Mouse (Mus musculus) CD4-positive, CD25-positive, alpha-beta regulatory T cell, adult 4 months (primary cell): ENCODE measurements around the gene Glra1. TPM values are rescaled to one million over a fixed set of nuclear protein-coding genes. Genes with fewer than 3 reads are reported as not detected.
"Not testable (repeated sequence)": the region's sequence is repeated elsewhere in the genome, so short reads cannot be mapped to it uniquely, and the experiment has no call there.

Experiments
- ATAC-seq: one replicate; pipeline ENCODE4 v1.8.0; 2017
- polyA plus RNA-seq, 2 experiments: library from polyadenylated mRNA; unstranded; fragments of 100-300 nt; shearing (Covaris generic); gene quantifications; one replicate each; pipeline ENCODE4 v1.2.1; 2017

Gene Glra1
- not detected for polyA plus RNA-seq

DNA sequence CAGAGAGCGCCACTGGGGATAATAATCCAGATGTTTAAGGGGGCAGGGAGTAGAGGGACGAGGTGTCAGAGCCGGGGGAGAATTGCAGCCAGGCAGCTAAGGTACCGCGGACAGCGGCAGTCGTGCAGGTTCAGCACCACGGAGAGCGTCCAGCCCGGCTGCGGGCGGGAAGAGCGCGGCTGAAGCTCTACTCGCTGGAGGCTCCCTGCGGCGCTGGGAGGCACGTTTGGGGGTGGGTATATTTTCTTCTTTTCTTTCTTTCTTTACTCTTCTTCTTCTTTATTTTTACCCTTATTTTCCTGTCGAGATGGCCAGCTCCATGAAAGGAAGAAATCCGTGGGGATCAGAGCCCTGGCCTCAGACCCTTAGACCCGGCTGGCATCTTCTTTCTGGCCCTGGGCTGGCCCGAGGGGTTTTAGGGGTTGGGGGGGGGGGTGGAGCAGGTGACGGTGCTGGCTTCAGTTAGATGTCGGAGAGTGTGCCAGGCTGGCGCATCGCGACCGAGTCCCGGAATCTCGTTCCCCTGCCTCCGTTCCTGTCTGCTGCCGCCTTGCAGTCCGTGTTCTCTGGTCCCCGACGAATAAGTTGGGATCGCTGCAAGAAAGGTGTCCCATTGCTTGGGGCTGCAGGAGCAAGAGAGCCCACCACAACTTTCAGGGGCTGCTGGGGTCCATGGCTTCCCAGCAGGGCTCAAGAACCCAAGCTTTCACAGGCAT lies at the start of gene Glra1:
Glra1 (minus strand) TSS at position 391 of the 716 bp plus-strand sequence.
- no peak for ATAC-seq

DNA sequence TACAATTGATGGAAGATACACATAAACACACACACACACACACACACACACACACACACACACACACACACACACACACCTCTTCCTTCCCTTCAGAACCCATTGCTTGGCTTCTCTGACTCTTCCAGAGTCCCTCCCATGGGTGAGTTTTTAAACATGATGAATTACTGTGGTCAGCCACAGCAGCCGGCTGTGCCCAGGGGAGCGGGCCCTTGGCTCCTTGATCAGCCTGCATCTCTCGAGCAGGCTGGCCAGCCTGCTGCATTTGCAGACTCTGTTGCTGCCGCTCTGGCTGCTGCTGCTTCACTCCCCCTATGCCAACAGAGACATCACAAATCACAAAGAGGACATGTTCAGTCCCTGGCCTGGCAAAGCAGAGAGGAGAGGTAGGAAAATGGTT lies 29.0 kb upstream of the Glra1 start:
- no peak for ATAC-seq

DNA sequence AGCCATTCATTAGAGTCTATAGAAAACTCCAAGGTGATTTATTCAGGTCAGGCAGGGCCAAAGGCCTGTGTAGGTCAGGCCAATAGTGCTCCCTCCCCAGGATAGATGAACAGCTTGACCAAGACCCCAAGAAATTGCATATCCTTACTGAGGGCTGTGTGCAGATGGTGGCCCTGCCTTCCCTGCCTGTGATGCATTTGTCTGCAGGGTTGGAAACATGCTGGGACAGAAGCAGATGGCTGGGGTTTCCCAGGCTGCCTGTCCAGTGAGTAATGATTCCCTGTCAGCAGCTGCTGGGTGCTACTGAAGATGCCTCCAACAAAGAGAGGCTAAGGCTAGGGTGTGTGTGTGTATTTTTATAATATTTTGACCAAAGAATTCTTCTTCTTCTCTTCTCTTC lies 25.9 kb upstream of the Glra1 start:
- no peak for ATAC-seq

DNA sequence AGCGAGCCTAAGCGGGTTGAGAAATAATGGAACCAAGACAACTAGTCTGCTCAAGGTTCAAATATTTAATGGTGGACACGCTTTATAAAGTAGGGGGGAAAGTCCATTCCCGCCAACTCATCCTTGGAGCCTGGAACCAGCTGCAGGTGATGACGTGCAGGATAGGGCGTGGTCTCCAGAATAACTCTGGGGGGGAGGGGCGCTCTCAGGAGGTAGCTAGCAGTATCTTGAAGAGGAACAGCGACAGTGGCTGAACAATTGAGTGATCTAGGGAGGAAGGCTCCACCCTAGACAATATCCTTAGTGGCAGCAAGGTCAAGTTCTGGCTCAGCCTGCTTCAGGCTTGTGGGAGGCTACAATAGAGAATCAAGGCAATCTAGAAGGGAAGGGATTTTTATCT lies 6.6 kb upstream of the Glra1 start:
- not testable (repeated sequence) for ATAC-seq

DNA sequence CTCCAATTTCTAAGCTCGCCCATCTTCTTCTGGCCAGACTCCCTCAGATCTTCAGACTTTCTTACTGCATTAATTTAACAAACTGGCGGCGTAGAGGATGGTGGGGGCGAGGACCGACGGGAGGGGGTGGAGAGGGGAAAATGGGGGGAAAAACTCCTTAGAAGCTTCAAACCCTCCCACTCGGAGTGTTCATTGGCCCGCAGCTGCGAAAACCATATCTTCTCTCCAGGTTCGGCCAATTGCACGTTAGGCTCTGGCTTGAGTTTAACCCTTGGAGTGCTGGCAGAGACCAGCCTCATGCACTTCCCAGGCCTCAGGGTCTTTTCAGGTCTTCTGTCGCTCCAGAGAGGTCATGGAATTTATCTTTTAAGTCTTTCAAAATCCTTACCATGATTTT lies 524 bp upstream of the Glra1 start:
- no peak for ATAC-seq

DNA sequence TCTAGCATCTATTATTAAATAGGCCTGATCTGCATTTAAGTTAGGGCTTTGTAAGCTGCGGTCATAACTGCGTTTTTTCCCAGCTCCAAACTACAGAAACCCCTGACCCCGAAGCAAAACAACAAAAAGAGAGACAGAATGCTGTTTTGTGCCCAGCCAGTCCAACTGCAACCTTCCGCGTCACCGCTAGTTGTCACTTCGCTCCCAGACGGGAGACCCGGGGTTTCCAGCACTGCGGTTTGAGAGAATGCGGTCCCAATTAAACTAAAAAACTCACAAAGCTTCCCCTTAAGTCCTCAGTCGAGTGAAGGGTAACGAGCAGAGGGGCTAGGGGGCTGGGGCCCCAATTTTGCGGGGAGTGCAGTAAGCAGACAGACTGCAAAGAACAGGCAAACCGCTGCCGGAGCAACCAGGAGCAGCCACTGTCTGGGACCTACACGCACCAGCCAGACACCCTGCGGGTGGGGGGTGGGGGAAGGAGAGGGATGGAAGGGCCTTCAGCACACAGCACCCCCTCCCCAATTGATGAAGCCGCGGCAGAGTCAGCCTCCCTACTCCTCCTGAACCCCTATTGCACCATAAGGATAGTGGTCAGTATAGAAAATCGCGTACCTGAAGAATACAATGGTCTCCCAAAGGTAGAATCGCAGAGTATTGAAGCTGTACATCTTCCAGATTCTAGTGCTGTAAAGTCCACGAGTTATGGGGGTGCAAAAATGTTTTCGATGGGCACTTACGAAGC lies 761 bp downstream of the Glra1 start:
- no peak for ATAC-seq

DNA sequence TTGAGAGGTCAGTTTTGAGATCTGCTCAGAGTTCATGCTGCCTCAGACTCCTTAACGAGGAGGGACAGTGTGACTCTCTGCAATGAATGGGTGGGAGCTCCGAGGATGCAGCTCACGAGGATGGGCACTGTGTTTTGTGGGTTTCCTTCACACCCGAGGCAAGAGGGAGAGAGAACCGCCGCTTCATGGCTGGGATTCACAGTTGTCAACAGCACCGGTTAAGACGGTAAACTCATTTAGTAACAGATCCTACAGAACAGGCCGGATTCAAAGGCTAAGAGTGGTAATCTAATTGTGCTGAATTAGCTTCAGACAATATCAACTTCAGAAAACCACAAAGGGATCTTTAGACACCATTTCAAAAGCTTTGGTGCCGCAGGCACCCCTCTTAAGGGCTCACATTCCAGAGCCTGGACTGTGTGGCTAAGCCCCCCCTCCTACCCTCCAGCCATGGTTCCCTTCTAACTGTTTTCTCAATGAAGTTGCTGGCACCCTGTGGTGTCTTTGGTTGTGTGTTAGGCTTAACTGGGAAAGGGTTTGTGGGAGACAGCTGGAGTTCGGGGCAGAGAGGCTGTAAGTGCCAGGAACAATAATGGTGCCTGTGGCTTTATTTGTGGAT lies 6.4 kb downstream of the Glra1 start:
- no peak for ATAC-seq

DNA sequence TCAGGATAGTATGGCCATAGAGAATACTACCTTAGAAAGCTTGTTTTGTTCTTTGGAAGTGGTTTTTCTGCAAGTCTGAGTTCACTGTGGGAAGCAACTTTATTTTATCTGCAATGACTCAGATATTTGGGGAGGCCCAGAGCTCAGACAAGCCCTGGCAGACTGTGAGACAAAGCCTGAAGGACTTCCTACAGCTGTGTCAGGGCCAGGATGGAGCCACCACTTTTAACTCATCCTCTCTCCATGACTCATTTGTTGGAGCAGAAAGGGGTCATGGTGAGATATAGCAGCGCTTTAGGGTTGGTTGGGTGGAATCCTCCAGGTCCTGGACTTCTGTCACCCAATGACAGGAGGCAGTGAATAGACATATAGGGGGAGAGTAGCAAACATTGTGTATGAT lies 12.3 kb downstream of the Glra1 start:
- ATAC-seq = no peak

DNA sequence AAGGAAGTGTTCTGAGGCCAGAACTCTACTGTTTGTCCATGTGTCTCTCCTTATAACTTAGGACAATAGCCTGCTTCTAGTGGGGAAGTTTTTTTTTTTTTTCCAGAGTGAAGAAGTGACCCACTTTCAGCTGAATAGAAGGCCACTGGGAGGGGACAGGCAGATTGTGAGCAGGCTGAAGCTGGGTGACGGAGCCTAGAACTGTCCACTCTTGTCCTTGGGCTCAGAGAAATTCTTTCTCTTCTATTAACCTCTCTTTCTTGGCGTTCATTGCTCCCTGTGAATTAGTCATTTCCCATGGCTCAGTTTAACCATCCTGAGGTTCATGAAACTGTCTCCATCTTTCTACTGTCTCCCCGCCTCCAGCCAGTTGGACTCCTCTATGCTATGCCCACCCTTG lies 13.6 kb downstream of the Glra1 start:
- no peak for ATAC-seq

DNA sequence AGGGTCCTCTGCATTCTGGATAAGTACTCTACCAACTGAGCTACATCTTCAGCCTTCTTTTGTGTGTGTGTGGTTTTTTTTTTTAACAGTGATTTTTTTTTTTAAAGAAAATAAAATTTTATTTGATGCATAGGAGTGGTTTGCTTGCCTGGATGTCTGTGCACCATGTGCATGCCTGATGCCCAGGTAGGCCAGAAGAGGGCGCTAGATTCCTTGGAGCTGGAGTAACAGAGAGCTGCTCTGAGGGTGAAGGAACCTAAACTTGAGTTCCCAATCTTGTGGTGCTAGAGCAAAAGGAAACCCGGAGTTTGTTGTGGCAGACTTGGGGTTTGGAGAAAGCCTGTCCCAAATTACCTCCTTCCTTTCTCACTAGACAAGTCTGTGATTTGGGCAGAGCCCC lies 16.8 kb downstream of the Glra1 start:
- ATAC-seq = no peak

DNA sequence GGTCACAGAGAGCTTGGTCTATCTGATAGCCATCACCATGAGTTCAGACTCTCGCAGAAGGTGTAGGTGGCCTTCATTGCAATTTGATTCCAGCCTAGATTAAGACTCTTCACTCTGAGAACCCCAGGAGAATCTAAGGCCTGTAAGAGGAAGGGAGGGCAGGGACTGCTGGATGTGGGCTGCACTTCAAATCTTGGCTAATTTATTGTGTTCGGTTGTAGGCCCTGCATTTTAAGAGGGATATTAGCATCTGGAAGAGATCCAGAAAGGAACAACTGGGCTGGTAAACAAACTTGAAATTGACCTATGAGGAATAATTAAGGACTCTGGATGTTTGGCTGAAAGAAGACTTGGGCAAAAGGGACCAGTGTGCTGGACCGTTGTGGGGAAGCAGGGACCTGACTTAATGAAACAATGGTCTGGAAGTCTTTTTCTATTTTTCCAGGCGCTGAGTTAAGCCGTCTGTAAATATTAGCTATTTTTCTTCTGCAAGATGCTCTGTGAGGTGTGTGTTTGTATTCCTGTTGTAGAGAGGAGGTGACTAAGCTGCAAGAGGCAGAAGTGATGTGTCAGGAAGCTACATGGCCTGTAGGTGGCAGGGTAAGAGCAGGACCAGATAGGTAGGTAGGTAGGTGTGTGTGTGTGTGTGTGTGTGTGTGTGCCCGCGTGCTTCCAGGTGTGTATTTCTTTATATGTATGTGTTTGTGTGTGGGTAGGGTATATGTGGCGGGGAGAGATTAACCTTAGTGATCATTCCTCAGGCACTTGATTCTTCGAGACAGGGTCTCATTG lies 18.4 kb downstream of the Glra1 start:
- ATAC-seq = no peak

DNA sequence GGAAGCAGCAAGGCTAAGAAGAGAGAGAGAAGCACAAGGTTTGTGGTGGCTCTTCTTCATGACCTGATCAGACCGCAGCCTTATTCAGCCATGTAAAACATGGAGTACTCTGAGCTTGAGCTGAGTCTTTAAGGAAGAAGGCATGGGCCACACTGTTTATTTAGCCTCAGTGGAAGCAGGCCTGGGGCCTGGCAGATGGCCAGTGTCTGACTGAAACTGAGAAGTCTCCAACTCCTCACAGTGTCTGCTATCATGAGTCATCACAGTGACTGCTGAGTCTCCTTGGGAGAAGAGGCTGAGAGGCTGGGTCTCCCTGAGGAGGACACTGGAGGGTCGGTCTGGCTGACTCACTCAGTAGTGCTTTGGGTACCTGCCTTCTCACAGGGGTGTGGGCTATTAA lies 33.6 kb downstream of the Glra1 start:
- no peak for ATAC-seq

DNA sequence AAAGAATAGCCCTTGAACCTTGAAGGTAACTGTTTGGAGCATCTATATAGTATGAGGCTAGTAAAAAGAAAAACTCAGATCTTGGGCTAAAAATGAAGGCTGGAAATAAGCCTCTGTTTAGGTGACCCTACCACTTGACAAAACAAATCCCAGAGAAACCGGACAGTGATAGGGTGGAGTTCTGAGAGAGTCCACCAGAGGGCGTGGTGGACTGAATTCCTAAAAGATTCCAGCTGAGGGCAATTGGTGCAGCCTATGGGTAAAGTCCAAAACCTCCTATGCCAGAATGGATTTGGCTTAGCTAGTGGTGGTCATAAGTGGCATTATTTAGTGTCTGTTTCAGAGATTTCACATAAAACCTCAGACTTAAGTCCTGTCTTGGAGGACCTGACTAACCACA lies 36.9 kb downstream of the Glra1 start:
- no peak for ATAC-seq

DNA sequence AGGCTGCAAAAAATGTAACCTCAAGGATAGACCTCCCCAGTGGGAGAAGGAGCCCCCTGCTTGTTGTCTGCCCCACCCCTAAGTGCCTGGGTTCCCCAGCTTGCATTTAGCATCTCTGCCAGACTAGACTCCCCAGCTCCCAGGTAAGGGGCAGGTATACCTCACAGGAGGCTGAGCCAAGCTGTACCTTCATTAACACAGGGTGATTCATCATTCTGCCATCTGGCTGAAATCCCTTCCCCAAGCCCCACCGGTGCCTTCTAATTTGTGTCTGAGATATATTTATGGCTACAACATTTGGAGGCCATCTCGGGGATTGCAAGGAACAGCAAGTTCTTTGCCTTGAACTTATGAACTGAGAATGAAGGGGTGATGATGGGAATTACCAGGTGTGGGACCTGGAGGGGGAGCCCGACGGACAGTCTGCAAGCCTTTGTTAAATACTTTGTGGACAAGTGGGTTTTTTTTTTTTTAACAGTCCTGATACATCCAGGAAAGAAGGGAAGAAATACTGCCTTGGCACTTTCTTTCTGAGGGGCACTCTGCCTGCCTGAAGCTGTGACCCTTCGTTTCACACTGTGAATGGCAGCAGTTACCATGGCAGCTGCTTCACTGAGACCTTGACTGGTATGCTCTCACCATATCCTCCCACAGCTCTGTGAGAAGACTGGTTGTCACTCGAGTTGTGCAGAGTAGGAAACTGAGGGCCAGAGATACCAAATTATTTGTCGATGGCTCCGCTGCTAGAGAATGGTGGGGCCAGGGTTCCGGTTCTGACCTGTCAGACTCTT lies 41.5 kb downstream of the Glra1 start:
- no peak for ATAC-seq

DNA sequence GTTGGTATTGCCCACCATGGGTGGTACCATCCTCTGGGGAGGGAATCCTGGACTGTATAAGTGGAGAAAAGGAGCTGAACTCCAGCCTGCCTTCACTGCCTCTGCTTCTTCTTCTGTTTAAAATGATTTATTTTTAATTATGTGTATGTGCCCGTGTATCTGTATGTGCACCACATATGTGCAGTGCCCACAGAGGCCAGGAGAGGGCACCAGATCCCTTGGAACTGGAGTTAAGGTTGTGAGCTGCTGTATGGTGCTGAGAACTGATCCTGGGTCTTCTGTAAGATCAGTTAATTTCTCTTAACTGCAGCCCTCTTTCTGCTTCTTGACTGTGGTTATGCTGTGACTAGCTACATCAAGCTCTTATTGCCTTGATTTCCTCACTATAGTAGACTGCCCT lies 62.3 kb downstream of the Glra1 start:
- ATAC-seq = no peak

DNA sequence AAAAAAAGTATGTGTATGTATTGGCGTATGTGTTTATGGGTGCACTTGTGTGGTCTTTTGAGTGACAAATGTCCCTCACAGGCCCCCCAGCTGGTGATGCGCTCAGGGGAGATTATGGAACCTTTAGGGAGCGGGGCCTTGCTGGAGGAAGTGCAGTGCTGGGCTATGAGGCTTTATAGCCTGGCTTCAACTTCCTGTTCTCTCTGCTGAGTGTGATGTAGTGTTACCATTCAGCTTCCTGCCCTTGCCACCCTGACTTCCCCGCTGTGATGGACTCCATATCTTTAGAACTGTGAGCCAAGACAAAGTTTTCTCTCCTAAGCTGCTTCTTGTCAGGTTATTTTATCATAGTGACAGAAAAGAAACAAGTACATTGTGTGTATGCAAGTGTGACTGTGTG lies 65.3 kb downstream of the Glra1 start:
- ATAC-seq = no peak

DNA sequence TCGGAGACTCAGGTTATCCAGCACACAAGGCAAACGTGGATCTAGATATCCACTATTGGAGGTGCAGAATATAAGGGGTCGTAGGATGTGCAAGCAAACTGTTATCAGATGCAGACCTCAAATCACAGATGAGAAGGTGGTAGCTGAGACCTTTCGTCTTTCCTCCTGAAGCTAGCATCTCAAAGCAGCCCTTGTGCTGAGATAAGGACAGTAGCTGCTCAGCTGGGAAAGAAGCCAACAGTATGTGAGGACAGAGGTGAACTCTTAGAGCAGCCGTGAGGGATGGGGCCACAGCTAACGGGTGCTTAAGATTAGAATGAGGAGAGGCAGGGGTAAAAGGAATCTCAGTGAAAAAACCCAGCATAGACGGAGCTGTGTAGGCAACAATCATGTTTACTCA lies 65.9 kb downstream of the Glra1 start:
- ATAC-seq = no peak

DNA sequence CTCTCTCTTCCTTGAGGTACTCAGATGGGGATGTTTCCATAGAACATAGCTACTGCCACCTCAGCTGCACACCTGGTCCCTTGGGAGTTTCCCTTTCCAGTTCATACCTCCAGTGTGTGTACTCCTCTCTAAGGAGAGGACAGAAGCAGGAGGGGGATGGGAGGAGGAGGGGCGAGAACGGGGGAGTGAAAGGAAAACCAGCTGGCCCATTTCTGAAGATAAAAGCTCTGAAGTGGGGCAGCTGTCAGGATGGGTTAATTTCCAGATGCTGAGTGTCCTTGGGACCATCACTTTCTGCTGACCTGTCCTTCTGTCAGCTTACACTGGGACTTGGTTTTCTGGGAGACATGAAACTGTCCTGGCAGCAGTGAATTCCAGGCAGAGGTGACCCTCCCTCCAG lies 73.2 kb downstream of the Glra1 start:
- no peak for ATAC-seq

DNA sequence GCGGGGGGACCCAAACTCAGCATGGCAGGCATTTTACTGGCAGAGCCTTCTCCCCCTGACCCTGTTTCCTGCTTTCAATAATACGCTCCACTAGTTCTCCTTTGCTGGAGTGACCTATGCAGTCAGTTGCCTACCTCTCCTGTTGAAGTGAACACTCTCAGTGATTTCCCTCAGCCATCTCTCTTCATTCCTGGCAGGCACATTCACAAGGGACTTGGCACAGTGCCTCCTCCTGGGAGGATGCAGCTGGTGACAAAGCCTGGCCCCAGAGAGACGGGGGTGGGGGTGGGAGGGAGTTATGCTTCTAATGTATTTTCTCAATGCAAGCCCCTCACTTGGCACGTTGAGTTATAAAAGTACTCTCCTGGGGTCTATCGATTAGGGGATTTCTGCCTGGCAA lies 74.6 kb downstream of the Glra1 start:
- no peak for ATAC-seq

DNA sequence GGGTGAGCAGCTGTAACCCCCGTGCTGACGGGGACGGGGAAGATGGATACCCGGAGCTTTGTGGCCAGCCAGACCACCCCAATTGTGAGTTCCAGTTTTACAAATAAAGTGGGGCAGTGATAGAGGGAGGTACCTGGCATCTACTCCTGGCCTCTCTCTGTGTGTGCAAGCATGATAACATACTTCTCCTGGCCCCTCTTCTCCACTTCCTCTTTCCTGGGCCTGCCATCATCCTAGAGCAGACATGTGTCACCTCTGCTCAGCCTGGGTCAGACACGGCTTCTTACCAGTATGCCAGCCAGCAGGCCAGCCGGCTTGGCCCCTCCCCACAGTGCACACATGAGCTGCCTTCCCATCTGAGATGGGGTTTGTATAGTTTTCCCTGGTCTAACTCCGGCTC lies 77.3 kb downstream of the Glra1 start:
- no peak for ATAC-seq

DNA sequence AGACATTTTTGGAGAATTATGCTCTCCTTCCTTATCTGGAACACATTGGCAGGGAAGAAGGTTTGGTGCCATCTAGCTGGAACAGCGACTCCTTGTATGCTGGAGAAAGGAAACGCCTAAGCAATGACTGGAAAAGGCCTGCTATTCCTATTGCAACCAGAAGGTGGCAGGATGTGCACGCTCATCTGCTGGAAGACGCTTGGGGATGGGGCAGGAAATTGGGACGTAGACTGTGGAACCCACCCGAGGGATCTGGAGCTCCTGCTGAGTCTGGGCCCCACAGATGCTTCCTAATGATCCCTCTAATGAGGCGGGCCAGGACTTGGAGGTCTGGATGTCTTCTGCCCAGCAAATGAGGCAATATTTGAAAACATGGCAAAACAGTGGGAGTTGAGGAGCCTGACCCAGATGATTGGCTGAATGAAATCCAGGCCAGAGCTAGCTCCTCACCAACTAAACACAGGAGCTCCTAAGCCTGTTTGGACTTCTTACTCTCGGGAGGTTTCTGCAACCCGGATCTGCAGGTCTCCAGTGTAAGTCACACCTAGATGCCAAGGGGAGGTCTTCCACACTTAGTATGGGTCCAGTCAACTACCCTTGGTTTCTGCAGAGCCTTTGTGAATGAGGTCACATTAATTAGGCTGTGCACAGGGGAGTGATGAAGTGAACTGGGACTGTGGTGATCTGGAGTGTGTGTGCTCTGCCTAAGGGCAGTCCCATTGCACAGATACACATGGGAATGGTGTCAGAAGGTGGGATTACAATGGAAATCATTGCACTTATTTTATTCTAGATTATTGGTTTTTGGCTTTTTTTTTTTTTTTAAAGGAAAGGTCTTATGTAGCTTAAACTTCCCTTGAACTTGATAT lies 89.0 kb downstream of the Glra1 start:
- ATAC-seq = no peak
